Mouse (Mus musculus) testis, adult 2 months (tissue): ENCODE measurements at regions not wholly inside any gene's neighbourhood (a gene's known extent, or its start where the extent isn't known, plus 50 kb on each side); places are given as distances from the start of the nearest gene placed in this dataset.

Experiments used
- CTCF ChIP-seq: fragments of 200-500 bp; IDR thresholded peaks from 2 replicates; pipeline ENCODE4 v1.5.1; 2012; ENCODE audit warnings: low read depth, mild to moderate bottlenecking, inconsistent platforms, low read length, moderate library complexity; ENCODE audit not compliant: control insufficient read depth, insufficient read depth, insufficient replicate concordance
- POLR2A ChIP-seq: fragments of 200-500 bp; IDR thresholded peaks from 2 replicates; pipeline ENCODE4 v1.6.1; 2012; ENCODE audit warnings: low read depth, mild to moderate bottlenecking, inconsistent platforms, low read length, moderate library complexity; ENCODE audit not compliant: control insufficient read depth

GRCm38 (mm10) chr4:75535067-75535466 is 257.0 kb upstream of the Dmac1 start:
- TF ChIP-seq CTCF (no peak), POLR2A (no peak)
